Mouse (Mus musculus) hindbrain, embryonic 16.5 days (tissue): ENCODE results near the gene Fanci. TPM values are rescaled to one million over a fixed set of nuclear protein-coding genes. Genes with fewer than 3 reads are reported as not detected.

Experiments
- ATAC-seq: fragments of 200-750 bp; cut with Nextera tagmentation; 2 replicates; pipeline ENCODE4 v1.8.0; 2017; ENCODE audit warnings: moderate TSS enrichment, moderate library complexity
- H3K27ac ChIP-seq: fragments of 300-500 bp; sonication (generic); 2 replicates; pipeline ENCODE4 v1.5.1; 2014; ENCODE audit warnings: low read depth, mild to moderate bottlenecking, control low read depth, low read length, moderate library complexity
- H3K27me3 ChIP-seq: fragments of 300-500 bp; sonication (generic); replicated peaks from 2 replicates; pipeline ENCODE4 v1.6.1; 2014; ENCODE audit warnings: low read length; ENCODE audit not compliant: control insufficient read depth, insufficient read depth
- H3K36me3 ChIP-seq: fragments of 300-500 bp; sonication (generic); 2 replicates; pipeline ENCODE4 v1.6.1; 2014; ENCODE audit warnings: mild to moderate bottlenecking, low read length, moderate library complexity, mixed read lengths; ENCODE audit not compliant: control insufficient read depth, insufficient read depth
- H3K4me1 ChIP-seq: fragments of 300-500 bp; sonication (generic); 2 replicates; pipeline ENCODE4 v1.6.1; 2014; ENCODE audit warnings: low read depth, low read length; ENCODE audit not compliant: control insufficient read depth, insufficient read depth
- H3K4me2 ChIP-seq: fragments of 300-500 bp; sonication (generic); 2 replicates; pipeline ENCODE4 v1.6.1; 2014; ENCODE audit warnings: mild to moderate bottlenecking, low read length, control low read depth, moderate library complexity
- H3K4me3 ChIP-seq: fragments of 300-500 bp; sonication (generic); 2 replicates; pipeline ENCODE4 v1.5.1; 2014; ENCODE audit warnings: mild to moderate bottlenecking, low read length, control low read depth, moderate library complexity
- H3K9ac ChIP-seq: fragments of 300-500 bp; sonication (generic); 2 replicates; pipeline ENCODE4 v1.6.1; 2014; ENCODE audit warnings: low read depth, mild to moderate bottlenecking, control low read depth, low read length, moderate library complexity
- H3K9me3 ChIP-seq: fragments of 300-500 bp; sonication (generic); 2 replicates; pipeline ENCODE4 v1.6.1; 2014; ENCODE audit warnings: mild to moderate bottlenecking, low read length, moderate library complexity; ENCODE audit not compliant: control insufficient read depth
- WGBS: fragments of 180-500 bp; shearing (Covaris S2); extraction: QIAGEN DNeasy Blood & Tissue Kit; methylation state at CpG from one replicate; pipeline ENCODE4 v1.1.7; 2014; 5-methylcytosine and 5-hydroxymethylcytosine counted together
- polyA plus RNA-seq: library from polyadenylated mRNA; unstranded; fragments of >200 nt; fragmentation: Nextera tagmentation; extraction: Ambion mirVana; gene quantifications from 2 replicates; pipeline ENCODE4 v1.2.1, GENCODE M21; 2015

The Fanci gene
- polyA plus RNA-seq, 1 experiment from 2014 or later = 2.4 TPM

DNA sequence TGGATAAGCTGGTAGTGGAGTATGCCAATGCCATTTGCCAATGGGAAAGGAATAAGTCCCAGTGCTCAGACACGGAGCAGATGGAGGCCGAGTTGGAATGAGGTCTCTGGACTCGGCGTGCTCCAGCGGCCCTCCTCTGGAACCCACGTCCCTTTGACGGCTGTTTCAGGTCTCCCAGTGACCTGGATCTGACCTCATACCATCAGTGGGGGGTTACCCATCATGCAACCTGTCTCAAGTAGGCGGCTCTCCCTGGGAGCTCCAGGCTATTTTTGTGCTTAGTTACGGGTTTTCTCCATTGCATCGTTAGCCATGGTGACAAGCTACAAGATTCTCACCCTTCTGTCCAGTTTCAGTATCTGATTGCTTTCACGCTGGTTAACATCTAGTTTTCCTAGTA, 31.7 kb upstream of the Fanci start:
- H3K9ac ChIP-seq = no peak overlapping the region
- ATAC-seq = no peak

DNA sequence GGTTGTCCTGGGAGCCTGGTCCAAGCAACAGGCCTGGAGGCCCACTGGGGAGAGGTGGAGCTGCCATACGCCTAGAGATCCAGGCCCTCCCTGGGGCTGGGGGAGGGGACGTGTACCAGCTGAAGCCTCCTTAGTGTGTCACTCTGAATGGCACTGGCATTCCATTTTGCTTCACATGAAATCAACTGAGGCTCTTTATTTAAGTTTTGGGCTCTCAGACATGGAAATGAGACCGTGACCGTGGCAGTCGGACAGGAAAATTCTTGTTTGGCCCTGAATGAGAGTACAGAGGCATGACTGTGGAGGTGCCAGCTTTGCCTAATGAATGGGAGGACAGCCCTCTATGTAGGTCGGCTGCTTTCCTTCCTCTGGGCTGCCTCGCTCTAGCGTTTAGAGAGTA, 29.5 kb upstream of the Fanci start:
- H3K27ac ChIP-seq = peak overlapping the region; percentile 81
- peaks cover 12% of the 10 kb centered on the region for H3K36me3 ChIP-seq
- H3K27me3 ChIP-seq = no peaks in the 10 kb centered on the region
- peaks cover 6% of the 10 kb centered on the region; the same call in 1 of the 2 replicates for H3K4me1 ChIP-seq
- H3K4me2 ChIP-seq = no peak overlapping the region
- H3K9ac ChIP-seq = peak overlapping the region; percentile 18; the same call in 1 of the 2 replicates
- ATAC-seq = peak; percentile 92
- WGBS = 44% methylated on average over 8 of the region's 8 CpGs
- H3K9me3 ChIP-seq = no peaks in the 10 kb centered on the region
- no peak overlapping the region for H3K4me3 ChIP-seq

More for the DNA sequence above, 31.7 kb upstream of the Fanci start:
- H3K4me1 ChIP-seq = peaks cover 6% of the 10 kb centered on the region; the same call in 1 of the 2 replicates
- 59% methylated on average over 11 of the region's 11 CpGs for WGBS
- H3K27me3 ChIP-seq = no peaks in the 10 kb centered on the region
- H3K9me3 ChIP-seq = no peaks in the 10 kb centered on the region
- no peak overlapping the region for H3K4me2 ChIP-seq
- H3K27ac ChIP-seq = no peak overlapping the region
- H3K36me3 ChIP-seq = peaks cover 21% of the 10 kb centered on the region
- no peak overlapping the region for H3K4me3 ChIP-seq

DNA sequence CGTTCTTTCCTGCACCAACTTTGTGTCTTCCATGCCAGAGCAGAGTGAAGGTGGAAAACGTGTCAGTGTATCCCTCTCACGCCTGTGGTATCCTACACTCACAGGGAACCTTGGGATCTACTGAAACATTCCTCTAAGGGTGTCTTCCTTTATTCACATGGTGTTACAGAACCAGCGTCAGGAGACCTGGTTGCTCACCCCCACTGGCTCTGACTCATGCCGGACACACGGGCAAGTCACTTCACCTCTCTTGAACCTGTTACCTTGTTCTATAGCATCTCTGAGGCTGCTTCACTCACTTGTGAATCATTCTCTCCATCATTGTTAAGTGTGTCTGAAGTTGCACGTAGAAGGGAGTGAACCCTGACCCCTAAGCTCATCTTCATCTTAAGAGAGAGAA, 28.9 kb upstream of the Fanci start:
- H3K27me3 ChIP-seq = no peaks in the 10 kb centered on the region

DNA sequence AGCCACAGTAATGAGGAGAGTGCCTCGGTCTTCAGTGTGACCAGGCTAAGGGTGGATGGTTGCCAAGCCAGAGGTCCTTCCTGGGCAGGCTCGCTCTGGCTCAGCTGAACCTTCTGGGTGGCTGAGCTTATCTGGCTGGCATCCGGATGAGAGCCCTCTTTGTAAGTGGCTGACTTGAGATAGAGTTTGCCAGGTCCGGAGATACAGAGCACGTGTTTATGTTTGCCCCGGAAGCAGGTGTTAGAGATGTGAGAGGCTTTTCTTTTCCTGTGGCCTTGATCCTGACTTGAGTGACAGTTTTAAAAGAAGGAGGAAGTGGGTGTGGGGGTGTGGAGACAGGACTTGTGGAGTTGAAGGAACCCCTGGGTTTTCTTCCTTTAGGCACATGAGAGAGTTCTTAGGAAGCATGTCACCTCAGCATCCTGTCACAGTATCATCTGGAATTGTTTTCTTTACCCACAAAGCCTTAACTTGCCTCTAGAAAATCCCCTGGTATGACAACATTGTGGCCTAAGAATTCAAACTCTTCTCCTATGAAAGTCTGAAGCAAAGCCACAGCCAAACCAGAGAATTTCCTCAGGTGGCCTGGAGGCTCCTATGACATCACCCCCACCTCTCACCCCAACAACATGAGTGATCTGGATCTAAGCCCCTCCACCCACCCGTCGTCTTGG, 28.2 kb upstream of the Fanci start:
- peaks cover 4% of the 10 kb centered on the region; the same call in 1 of the 2 replicates for H3K36me3 ChIP-seq
- peak; percentile 70 for ATAC-seq
- H3K4me2 ChIP-seq = no peak overlapping the region
- WGBS = 59% methylated on average over 8 of the region's 8 CpGs
- peak overlapping the region; percentile 81 for H3K27ac ChIP-seq
- H3K9ac ChIP-seq = no peak overlapping the region
- no peaks in the 10 kb centered on the region for H3K27me3 ChIP-seq
- H3K9me3 ChIP-seq = no peaks in the 10 kb centered on the region
- H3K4me3 ChIP-seq = no peak overlapping the region
- peaks cover 6% of the 10 kb centered on the region; the same call in 1 of the 2 replicates for H3K4me1 ChIP-seq

More for the DNA sequence above, 28.9 kb upstream of the Fanci start:
- H3K9me3 ChIP-seq = no peaks in the 10 kb centered on the region
- H3K4me2 ChIP-seq = no peak overlapping the region
- H3K4me1 ChIP-seq = peaks cover 6% of the 10 kb centered on the region; the same call in 1 of the 2 replicates
- peak overlapping the region; percentile 81 for H3K27ac ChIP-seq
- no peak for ATAC-seq
- no peak overlapping the region for H3K4me3 ChIP-seq
- H3K9ac ChIP-seq = no peak overlapping the region
- peaks cover 10% of the 10 kb centered on the region for H3K36me3 ChIP-seq
- WGBS = 87% methylated on average over 7 of the region's 7 CpGs

DNA sequence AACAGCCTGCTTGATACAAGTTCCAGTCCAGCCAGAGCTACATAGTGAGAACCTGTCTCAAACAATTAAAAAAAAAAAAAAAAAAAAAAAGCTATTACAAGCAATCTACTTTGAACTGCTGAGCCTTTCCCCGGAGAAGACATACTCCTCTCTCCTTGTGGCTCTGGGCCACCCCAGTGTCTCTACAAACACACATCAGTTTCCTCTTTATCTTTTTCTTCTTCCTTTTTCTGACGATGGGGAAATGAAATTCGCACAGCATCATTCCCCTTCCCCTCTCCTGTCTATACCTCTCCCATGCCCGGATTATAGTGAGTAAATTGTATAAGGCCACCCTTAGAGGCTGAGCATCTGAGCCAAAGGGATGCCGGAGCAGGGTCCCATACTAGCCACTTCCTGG, 23.1 kb upstream of the Fanci start:
- no peaks in the 10 kb centered on the region for H3K4me1 ChIP-seq
- no peaks in the 10 kb centered on the region for H3K9me3 ChIP-seq
- 88% methylated on average over 5 of the region's 5 CpGs for WGBS
- H3K36me3 ChIP-seq = no peaks in the 10 kb centered on the region
- no peak for ATAC-seq
- no peak overlapping the region for H3K4me2 ChIP-seq
- no peaks in the 10 kb centered on the region for H3K27me3 ChIP-seq
- H3K9ac ChIP-seq = no peak overlapping the region
- no peak overlapping the region for H3K27ac ChIP-seq
- no peak overlapping the region for H3K4me3 ChIP-seq

DNA sequence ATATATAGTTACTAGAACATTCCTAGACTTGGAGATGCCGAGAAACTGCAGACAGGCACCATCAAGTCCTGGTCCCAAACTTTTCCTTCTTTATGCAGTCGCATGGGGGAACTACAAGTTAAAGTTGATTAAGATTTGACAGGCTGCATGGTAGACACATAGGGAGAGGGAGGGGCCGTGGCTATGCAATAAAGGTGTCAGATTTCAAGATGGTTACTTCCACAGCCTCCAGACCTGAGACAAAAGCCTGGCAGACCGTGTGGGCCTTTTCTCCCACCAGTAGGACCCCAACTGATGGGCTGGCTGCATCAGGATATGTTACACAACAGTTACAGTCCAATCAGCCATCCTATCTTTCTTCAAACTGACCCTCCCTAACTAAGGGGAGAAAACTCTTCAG, 22.3 kb upstream of the Fanci start:
- Histone ChIP-seq H3K9ac (no peak overlapping the region), H3K27ac (no peak overlapping the region), H3K4me3 (no peak overlapping the region), H3K36me3 (no peaks in the 10 kb centered on the region), H3K27me3 (no peaks in the 10 kb centered on the region), H3K4me2 (no peak overlapping the region), H3K4me1 (no peaks in the 10 kb centered on the region), H3K9me3 (no peaks in the 10 kb centered on the region)
- no peak for ATAC-seq
- WGBS = 39% methylated on average over 4 of the region's 4 CpGs

DNA sequence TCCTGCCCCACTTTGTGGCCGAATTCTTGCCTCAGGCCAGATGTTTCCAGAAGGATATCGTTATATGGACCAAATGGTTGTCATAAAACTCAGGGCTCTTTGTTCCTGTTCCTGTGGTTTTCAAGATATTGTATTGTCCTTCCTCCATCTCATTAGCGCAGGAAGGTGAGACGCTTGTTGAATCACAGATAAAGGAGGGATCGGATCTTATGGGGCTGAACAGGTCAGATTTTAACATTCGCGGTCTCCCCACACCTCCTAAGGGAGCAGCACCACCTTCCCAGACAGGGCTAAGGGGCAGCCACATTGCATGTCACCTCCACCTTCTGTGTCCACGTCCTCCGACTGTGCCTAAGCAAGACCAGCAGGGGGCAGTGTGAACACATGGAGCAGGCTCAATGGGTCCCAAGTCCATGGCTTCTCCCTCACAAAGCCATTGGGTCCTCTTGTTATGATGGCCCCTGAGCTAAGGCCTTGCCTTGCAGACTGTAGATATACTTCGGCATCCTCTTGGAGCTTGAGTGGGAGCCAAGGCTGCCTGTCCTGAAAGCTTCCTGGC, 20.3 kb upstream of the Fanci start:
- Histone ChIP-seq H3K9me3 (no peaks in the 10 kb centered on the region), H3K9ac (no peak overlapping the region), H3K4me3 (no peak overlapping the region), H3K4me1 (no peaks in the 10 kb centered on the region), H3K27ac (no peak overlapping the region), H3K4me2 (no peak overlapping the region), H3K27me3 (no peaks in the 10 kb centered on the region), H3K36me3 (no peaks in the 10 kb centered on the region)
- ATAC-seq = peak; percentile 82
- 56% methylated on average over 10 of the region's 10 CpGs for WGBS

DNA sequence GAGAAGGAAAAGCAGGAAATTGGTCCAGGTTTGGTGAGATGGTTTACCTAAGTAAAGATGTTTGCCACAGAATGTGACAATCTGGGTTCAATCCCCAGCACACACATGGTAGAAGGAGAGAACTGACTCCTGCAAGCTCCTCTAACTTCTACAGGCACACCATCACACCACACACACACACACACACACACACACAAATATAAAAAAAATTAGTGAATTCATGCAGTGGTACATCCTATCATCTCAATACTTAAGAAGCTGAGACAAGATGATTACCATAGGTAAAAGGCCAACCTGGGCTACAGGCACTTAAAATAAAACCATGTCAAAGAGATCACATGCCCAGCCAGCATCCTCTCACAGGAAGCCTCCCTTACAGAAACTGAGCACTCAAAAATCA, 17.7 kb upstream of the Fanci start:
- Histone ChIP-seq H3K4me2 (no peak overlapping the region), H3K4me1 (no peaks in the 10 kb centered on the region), H3K27me3 (no peaks in the 10 kb centered on the region), H3K4me3 (no peak overlapping the region), H3K36me3 (no peaks in the 10 kb centered on the region), H3K27ac (no peak overlapping the region), H3K9me3 (no peaks in the 10 kb centered on the region), H3K9ac (no peak overlapping the region)
- no peak for ATAC-seq

DNA sequence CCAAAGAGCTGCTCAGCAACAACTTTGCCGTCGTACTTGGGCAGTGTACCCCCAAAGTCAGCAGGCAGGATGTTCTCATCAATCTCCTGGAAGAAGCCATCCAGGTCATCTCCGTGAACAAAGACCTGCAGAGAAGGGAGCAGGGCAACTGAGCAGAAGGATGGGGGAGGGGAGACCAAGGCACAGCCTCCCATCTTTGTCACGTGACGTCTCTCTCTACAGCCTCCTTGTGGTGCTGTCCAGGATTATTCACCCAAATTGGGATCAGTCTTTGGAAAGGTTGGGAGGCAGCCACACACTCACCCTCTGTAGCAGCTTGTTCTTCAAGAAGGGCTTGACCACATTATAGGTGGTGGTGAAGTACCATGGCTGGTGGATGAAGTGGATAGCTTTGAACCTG, 16.1 kb upstream of the Fanci start:
- Histone ChIP-seq H3K4me1 (no peaks in the 10 kb centered on the region), H3K4me2 (no peak overlapping the region), H3K9me3 (no peaks in the 10 kb centered on the region), H3K4me3 (no peak overlapping the region), H3K9ac (no peak overlapping the region), H3K27me3 (no peaks in the 10 kb centered on the region), H3K36me3 (no peaks in the 10 kb centered on the region), H3K27ac (no peak overlapping the region)
- no peak for ATAC-seq
- 70% methylated on average over 5 of the region's 5 CpGs for WGBS
